Mouse (Mus musculus) myocyte (in vitro differentiated cells): ENCODE results near the gene Ccdc181.

Source experiments
- MYOG ChIP-seq, 3 experiments: IDR thresholded peaks; one replicate each; pipeline ENCODE4 v1.6.1; 2011; ENCODE audit warnings: control low read depth in 2 of 3, low read depth in 2 of 3, mild to moderate bottlenecking in 2 of 3; ENCODE audit not compliant: insufficient read length in 2 of 3, control insufficient read depth in 1 of 3, insufficient read depth in 1 of 3
- POLR2A ChIP-seq: IDR thresholded peaks from one replicate; pipeline ENCODE4 v1.6.1; 2011; ENCODE audit warnings: low read depth, mild to moderate bottlenecking, control low read depth, moderate library complexity; ENCODE audit not compliant: insufficient read length
- POLR2AphosphoS2 ChIP-seq: IDR thresholded peaks from one replicate; pipeline ENCODE4 v1.6.1; 2011; ENCODE audit warnings: low read depth, control low read depth; ENCODE audit not compliant: insufficient read length
- SRF ChIP-seq: IDR thresholded peaks from one replicate; pipeline ENCODE4 v1.6.1; 2011; ENCODE audit warnings: low read depth; ENCODE audit not compliant: control insufficient read depth, insufficient read length
- TCF12 ChIP-seq: IDR thresholded peaks from one replicate; pipeline ENCODE4 v1.6.1; 2011; ENCODE audit warnings: mild to moderate bottlenecking, control low read depth; ENCODE audit not compliant: poor library complexity, insufficient read depth, severe bottlenecking

DNA sequence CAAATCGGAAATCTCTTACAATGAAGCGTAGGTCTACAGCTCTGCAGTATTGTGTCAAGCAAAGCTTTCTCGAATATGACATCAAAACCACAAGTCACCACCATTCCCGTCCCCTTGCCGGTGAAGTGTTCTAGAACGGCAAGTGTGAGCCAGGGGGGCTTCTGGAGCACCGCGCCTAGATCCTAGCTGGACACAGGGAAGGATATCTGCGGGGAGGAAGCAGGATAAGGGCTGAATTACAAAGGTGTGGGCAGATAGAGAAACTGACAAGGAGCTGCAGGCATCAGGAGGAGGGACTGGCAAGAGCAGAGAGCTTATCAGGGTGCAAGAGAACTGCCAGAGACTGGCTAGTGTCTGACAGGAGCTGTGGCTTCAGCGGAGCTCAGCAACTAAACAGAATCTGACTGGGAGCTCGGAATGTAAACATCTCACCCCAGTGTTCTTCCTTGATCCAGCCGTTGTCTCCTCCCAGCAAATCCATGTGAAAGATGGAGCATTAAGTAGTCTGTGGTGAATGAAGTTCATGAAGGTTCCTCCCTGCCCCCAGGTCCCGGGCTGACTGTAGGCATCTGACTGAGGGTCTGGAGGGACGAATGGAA lies 44.3 kb downstream of the Ccdc181 start:
- TF ChIP-seq POLR2A (no peak), TCF12 (no peak), POLR2AphosphoS2 (no peak), SRF (no peak), MYOG (IDR thresholded peaks at IDR 0.05; ENCODE audit: control insufficient read depth in 1 of 3, insufficient read depth in 1 of 3, insufficient read length in 2 of 3, low read depth in 2 of 3) (no peak)
